Mouse (Mus musculus): Measurements from ENCODE around the gene Lpar3.

- TF ChIP-seq CTCF (IDR thresholded peaks at IDR 0.05; ENCODE audit: low read depth) (no peak), EP300 (IDR thresholded peaks at IDR 0.05; ENCODE audit: low read depth) (no peak)
Observed at GRCm38 (mm10) chr3:146302451-146302850, 81.7 kb downstream of the Lpar3 start.

All from liver, postnatal 0 days (tissue).